Mouse (Mus musculus) gastrocnemius, adult 2 months (tissue): ENCODE measurements around the gene Tgfbi. TPM values are rescaled to one million over a fixed set of nuclear protein-coding genes. Genes with fewer than 3 reads are reported as not detected.

Source experiments
- DNase-seq: peaks from one replicate; pipeline ENCODE4 v3.0.0; 2022
- H3K27ac ChIP-seq: fragments of 200-600 bp; 2 replicates; pipeline ENCODE4 v1.8.1; 2022; ENCODE audit warnings: mild to moderate bottlenecking
- H3K4me3 ChIP-seq: fragments of 200-600 bp; 2 replicates; pipeline ENCODE4 v1.8.1; 2022; ENCODE audit warnings: mild to moderate bottlenecking, moderate library complexity
- CTCF ChIP-seq: fragments of 200-600 bp; IDR thresholded peaks from 2 replicates; pipeline ENCODE4 v1.8.1; 2022; ENCODE audit warnings: antibody characterized with exemption, mild to moderate bottlenecking, moderate library complexity
- intact Hi-C: fragments of 180-260 bp; cut with DNase I; formaldehyde crosslinking; loops from one replicate; pipeline ENCODE4 v1.15.1; 2025
- total RNA-seq, 2 experiments: library from RNA; stranded (reverse); gene quantifications; 2 replicates each; pipeline ENCODE4 v1.2.3; 2021

Gene Tgfbi
- total RNA-seq, 2 experiments from 2014 or later, result 13.0 to 24.8 TPM

DNA sequence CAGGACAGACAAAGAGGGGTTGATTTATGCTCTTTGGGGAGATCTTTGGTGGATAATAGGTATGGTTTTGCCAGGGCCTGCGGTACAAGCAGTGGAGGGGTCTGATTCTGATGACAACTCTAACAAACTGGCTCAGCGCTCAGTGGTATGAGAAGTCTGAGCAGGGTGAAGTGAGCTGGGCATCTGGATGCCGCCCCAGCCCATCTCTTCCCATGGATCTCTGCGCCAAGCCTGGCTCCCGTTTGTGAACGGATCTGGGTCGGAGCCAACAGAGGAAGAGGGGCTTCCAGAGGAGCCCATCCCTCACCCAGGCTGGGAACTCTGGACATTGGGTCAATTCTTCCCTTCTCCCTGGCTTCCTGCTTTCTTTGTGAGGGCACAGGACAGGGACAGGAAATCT, 74.0 kb downstream of the Tgfbi start:
- H3K4me3 ChIP-seq, result no peak overlapping the region
- intact Hi-C loops, result no loop called here
- no peak for DNase-seq
- TF ChIP-seq CTCF, result no peak
- H3K27ac ChIP-seq, result no peak overlapping the region

Other genes with a start within 250 kb of the Tgfbi start
- gene Gm3045, start 182.9 kb upstream of the Tgfbi start, total RNA-seq, result not detected
- not detected for gene Slc25a48, start 171.2 kb upstream of the Tgfbi start, total RNA-seq
- gene Il9, start 127.3 kb upstream of the Tgfbi start, total RNA-seq, result not detected
- not detected for gene Fbxl21, start 87.1 kb upstream of the Tgfbi start, total RNA-seq
- gene Lect2, start 61.0 kb upstream of the Tgfbi start, total RNA-seq, result not detected
- gene Smad5, start 93.5 kb downstream of the Tgfbi start, total RNA-seq, result 10 to 100 TPM; 24.4 to 24.5 TPM
- not detected for gene Gm45623, start 144.3 kb downstream of the Tgfbi start, total RNA-seq